Mouse (Mus musculus): ENCODE data around the gene Morc3. TPM values are rescaled to one million over a fixed set of nuclear protein-coding genes. Genes with fewer than 3 reads are reported as not detected.

The Morc3 gene
- polyA plus RNA-seq, 1 experiment from 2014 or later = 26.2 TPM

GRCm38 (mm10) chr16:93833551-93833950 lies 1.6 kb downstream of the Morc3 start:
- WGBS = 87% methylated on average over 6 of the region's 6 CpGs
- H3K4me2 ChIP-seq (ENCODE audit: low read depth, low read length) = peak overlapping the region; percentile 84
- peaks cover 27% of the 10 kb centered on the region for H3K4me1 ChIP-seq (ENCODE audit: control insufficient read depth, insufficient read depth, low read length)
- no peak for ATAC-seq (replicated peaks; ENCODE audit: extremely low read depth, insufficient read depth, low FRiP score)
- no peaks in the 10 kb centered on the region for H3K27me3 ChIP-seq (ENCODE audit: control insufficient read depth, insufficient read depth, low read length)
- peak overlapping the region; percentile 96 for H3K4me3 ChIP-seq (ENCODE audit: low read length)
- H3K9me3 ChIP-seq (replicated peaks; ENCODE audit: control insufficient read depth, low read length) = no peaks in the 10 kb centered on the region
- 0 out of 2 replicates have a peak, but pooled peaks cover under 1% of the 10 kb centered on the region for H3K36me3 ChIP-seq (ENCODE audit: control insufficient read depth, insufficient read depth)
- no peak overlapping the region for H3K9ac ChIP-seq (ENCODE audit: low read length)
- H3K27ac ChIP-seq (ENCODE audit: low read length) = peak overlapping the region; percentile 76

- Histone ChIP-seq H3K4me1 (ENCODE audit: control insufficient read depth, insufficient read depth, low read length) (peaks cover 27% of the 10 kb centered on the region), H3K27ac (ENCODE audit: low read length) (peak overlapping the region; percentile 76), H3K27me3 (ENCODE audit: control insufficient read depth, insufficient read depth, low read length) (no peaks in the 10 kb centered on the region), H3K4me2 (ENCODE audit: low read depth, low read length) (peak overlapping the region; percentile 26; the same call in 1 of the 2 replicates), H3K36me3 (ENCODE audit: control insufficient read depth, insufficient read depth) (0 out of 2 replicates have a peak, but pooled peaks cover 4% of the 10 kb centered on the region), H3K9ac (ENCODE audit: low read length) (no peak overlapping the region), H3K9me3 (replicated peaks; ENCODE audit: control insufficient read depth, low read length) (no peaks in the 10 kb centered on the region; the same call in 1 of the 2 replicates), H3K4me3 (ENCODE audit: low read length) (no peak overlapping the region)
- WGBS = 40% methylated on average over 2 of the region's 2 CpGs
- no peak for ATAC-seq (replicated peaks; ENCODE audit: extremely low read depth, insufficient read depth, low FRiP score)
Observed at GRCm38 (mm10) chr16:93834076-93834475, 2.2 kb downstream of the Morc3 start.

GRCm38 (mm10) chr16:93839049-93839448 lies 7.1 kb downstream of the Morc3 start:
- WGBS = 84% methylated on average over 1 of the region's 1 CpGs
- ATAC-seq (replicated peaks; ENCODE audit: extremely low read depth, insufficient read depth, low FRiP score) = no peak
- no peaks in the 10 kb centered on the region for H3K27me3 ChIP-seq (ENCODE audit: control insufficient read depth, insufficient read depth, low read length)
- H3K27ac ChIP-seq (ENCODE audit: low read length) = no peak overlapping the region
- H3K9me3 ChIP-seq (replicated peaks; ENCODE audit: control insufficient read depth, low read length) = no peaks in the 10 kb centered on the region; the same call in 1 of the 2 replicates
- H3K4me2 ChIP-seq (ENCODE audit: low read depth, low read length) = no peak overlapping the region
- 0 out of 2 replicates have a peak, but pooled peaks cover 9% of the 10 kb centered on the region for H3K36me3 ChIP-seq (ENCODE audit: control insufficient read depth, insufficient read depth)
- H3K4me3 ChIP-seq (ENCODE audit: low read length) = no peak overlapping the region
- peaks cover 23% of the 10 kb centered on the region for H3K4me1 ChIP-seq (ENCODE audit: control insufficient read depth, insufficient read depth, low read length)
- no peak overlapping the region for H3K9ac ChIP-seq (ENCODE audit: low read length)

- H3K36me3 ChIP-seq (ENCODE audit: control insufficient read depth, insufficient read depth) = peaks cover 53% of the 10 kb centered on the region
Observed at GRCm38 (mm10) chr16:93850527-93850926, 18.6 kb downstream of the Morc3 start.

GRCm38 (mm10) chr16:93859967-93860366 lies 28.0 kb downstream of the Morc3 start:
- peaks cover 58% of the 10 kb centered on the region for H3K36me3 ChIP-seq (ENCODE audit: control insufficient read depth, insufficient read depth)
- no peaks in the 10 kb centered on the region for H3K27me3 ChIP-seq (ENCODE audit: control insufficient read depth, insufficient read depth, low read length)
- no peak overlapping the region for H3K4me2 ChIP-seq (ENCODE audit: low read depth, low read length)
- whole genome bisulfite sequencing = 84% methylated on average over 4 of the region's 4 CpGs
- no peaks in the 10 kb centered on the region for H3K9me3 ChIP-seq (replicated peaks; ENCODE audit: control insufficient read depth, low read length)
- ATAC-seq (replicated peaks; ENCODE audit: extremely low read depth, insufficient read depth, low FRiP score) = no peak
- H3K27ac ChIP-seq (ENCODE audit: low read length) = no peak overlapping the region
- H3K4me3 ChIP-seq (ENCODE audit: low read length) = no peak overlapping the region
- no peaks in the 10 kb centered on the region for H3K4me1 ChIP-seq (ENCODE audit: control insufficient read depth, insufficient read depth, low read length)
- H3K9ac ChIP-seq (ENCODE audit: low read length) = no peak overlapping the region

More at GRCm38 (mm10) chr16:93850527-93850926, 18.6 kb downstream of the Morc3 start:
- Histone ChIP-seq H3K4me2 (ENCODE audit: low read depth, low read length) (no peak overlapping the region), H3K9me3 (replicated peaks; ENCODE audit: control insufficient read depth, low read length) (no peaks in the 10 kb centered on the region), H3K4me1 (ENCODE audit: control insufficient read depth, insufficient read depth, low read length) (no peaks in the 10 kb centered on the region), H3K27me3 (ENCODE audit: control insufficient read depth, insufficient read depth, low read length) (no peaks in the 10 kb centered on the region), H3K9ac (ENCODE audit: low read length) (no peak overlapping the region), H3K27ac (ENCODE audit: low read length) (no peak overlapping the region), H3K4me3 (ENCODE audit: low read length) (no peak overlapping the region)
- no peak for ATAC-seq (replicated peaks; ENCODE audit: extremely low read depth, insufficient read depth, low FRiP score)
- WGBS = 93% methylated on average over 3 of the region's 3 CpGs

- no peak overlapping the region for H3K27ac ChIP-seq (ENCODE audit: low read length)
- H3K4me1 ChIP-seq (ENCODE audit: control insufficient read depth, insufficient read depth, low read length) = no peaks in the 10 kb centered on the region
- H3K4me3 ChIP-seq (ENCODE audit: low read length) = no peak overlapping the region
- no peak overlapping the region for H3K9ac ChIP-seq (ENCODE audit: low read length)
- no peak overlapping the region for H3K4me2 ChIP-seq (ENCODE audit: low read depth, low read length)
- no peaks in the 10 kb centered on the region for H3K9me3 ChIP-seq (replicated peaks; ENCODE audit: control insufficient read depth, low read length)
- no peak for ATAC-seq (replicated peaks; ENCODE audit: extremely low read depth, insufficient read depth, low FRiP score)
- H3K27me3 ChIP-seq (ENCODE audit: control insufficient read depth, insufficient read depth, low read length) = no peaks in the 10 kb centered on the region
- peaks cover 61% of the 10 kb centered on the region for H3K36me3 ChIP-seq (ENCODE audit: control insufficient read depth, insufficient read depth)
Observed at GRCm38 (mm10) chr16:93860686-93861085, 28.8 kb downstream of the Morc3 start.

- no peak overlapping the region for H3K4me3 ChIP-seq (ENCODE audit: low read length)
- no peak overlapping the region for H3K27ac ChIP-seq (ENCODE audit: low read length)
- no peaks in the 10 kb centered on the region for H3K27me3 ChIP-seq (ENCODE audit: control insufficient read depth, insufficient read depth, low read length)
- H3K9me3 ChIP-seq (replicated peaks; ENCODE audit: control insufficient read depth, low read length) = no peaks in the 10 kb centered on the region
- H3K9ac ChIP-seq (ENCODE audit: low read length) = no peak overlapping the region
- peaks cover 56% of the 10 kb centered on the region for H3K36me3 ChIP-seq (ENCODE audit: control insufficient read depth, insufficient read depth)
- H3K4me1 ChIP-seq (ENCODE audit: control insufficient read depth, insufficient read depth, low read length) = no peaks in the 10 kb centered on the region
- no peak overlapping the region for H3K4me2 ChIP-seq (ENCODE audit: low read depth, low read length)
- no peak for ATAC-seq (replicated peaks; ENCODE audit: extremely low read depth, insufficient read depth, low FRiP score)
- 87% methylated on average over 13 of the region's 13 CpGs for WGBS
Observed at GRCm38 (mm10) chr16:93874841-93875240, 42.9 kb downstream of the Morc3 start.

- Histone ChIP-seq H3K9ac (ENCODE audit: low read length) (no peak overlapping the region), H3K4me1 (ENCODE audit: control insufficient read depth, insufficient read depth, low read length) (no peaks in the 10 kb centered on the region), H3K4me3 (ENCODE audit: low read length) (no peak overlapping the region), H3K27ac (ENCODE audit: low read length) (no peak overlapping the region), H3K9me3 (replicated peaks; ENCODE audit: control insufficient read depth, low read length) (no peaks in the 10 kb centered on the region), H3K4me2 (ENCODE audit: low read depth, low read length) (no peak overlapping the region), H3K36me3 (ENCODE audit: control insufficient read depth, insufficient read depth) (peaks cover 33% of the 10 kb centered on the region), H3K27me3 (ENCODE audit: control insufficient read depth, insufficient read depth, low read length) (no peaks in the 10 kb centered on the region)
- 75% methylated on average over 6 of the region's 6 CpGs for WGBS
- ATAC-seq (replicated peaks; ENCODE audit: extremely low read depth, insufficient read depth, low FRiP score) = no peak
Observed at GRCm38 (mm10) chr16:93877612-93878380, 45.9 kb downstream of the Morc3 start.

- WGBS = under 1% methylated on average over 54 of the region's 54 CpGs
- Histone ChIP-seq H3K4me2 (ENCODE audit: low read depth, low read length) (peak within 1 kb of the TSS; percentile 96), H3K27ac (ENCODE audit: low read length) (no peak within 1 kb of the TSS), H3K9me3 (replicated peaks; ENCODE audit: control insufficient read depth, low read length) (no peaks in the 10 kb centered on the region), H3K4me1 (ENCODE audit: control insufficient read depth, insufficient read depth, low read length) (peaks cover 8% of the 10 kb centered on the region; the same call in 1 of the 2 replicates), H3K36me3 (ENCODE audit: control insufficient read depth, insufficient read depth) (peaks cover 8% of the 10 kb centered on the region), H3K27me3 (ENCODE audit: control insufficient read depth, insufficient read depth, low read length) (no peaks in the 10 kb centered on the region), H3K9ac (ENCODE audit: low read length) (peak within 1 kb of the TSS; percentile 84), H3K4me3 (ENCODE audit: low read length) (peak within 1 kb of the TSS; percentile 90)
- peak; percentile 96 for ATAC-seq (replicated peaks; ENCODE audit: extremely low read depth, insufficient read depth, low FRiP score)
Observed at GRCm38 (mm10) chr16:93883423-93884085, 51.6 kb downstream of the Morc3 start, which contains the start of gene Chaf1b. TSS of gene Chaf1b (plus strand) at chr16:93883901.

Data from heart, embryonic 16.5 days (tissue).